Mouse (Mus musculus): Measurements from ENCODE around the gene Efna3. TPM values are rescaled to one million over a fixed set of nuclear protein-coding genes. Genes with fewer than 3 reads are reported as not detected.

Gene Efna3
- polyA plus RNA-seq, 1 experiment from 2014 or later, result 13.0 TPM

Other genes starting within 250 kb of the Efna3 start
- gene Rusc1, start 229.7 kb downstream of the Efna3 start, polyA plus RNA-seq (2015; fragmentation: Nextera tagmentation; extraction: Ambion mirVana), result 19.2 and 22.8 TPM in 2 replicates
- gene Gm43738, start 221.9 kb downstream of the Efna3 start, polyA plus RNA-seq (2015; fragmentation: Nextera tagmentation; extraction: Ambion mirVana), result not detected in 2 replicates
- gene Fdps, start 221.0 kb downstream of the Efna3 start, polyA plus RNA-seq (2015; fragmentation: Nextera tagmentation; extraction: Ambion mirVana), result 340 and 368 TPM in 2 replicates
- 14.3 and 22.0 TPM in 2 replicates for gene Pklr, start 186.8 kb downstream of the Efna3 start, polyA plus RNA-seq (2015; fragmentation: Nextera tagmentation; extraction: Ambion mirVana)
- gene Hcn3, start 162.8 kb downstream of the Efna3 start, polyA plus RNA-seq (2015; fragmentation: Nextera tagmentation; extraction: Ambion mirVana), result 1.7 and 1.8 TPM in 2 replicates
- 18.9 and 19.1 TPM in 2 replicates for gene Clk2, start 158.2 kb downstream of the Efna3 start, polyA plus RNA-seq (2015; fragmentation: Nextera tagmentation; extraction: Ambion mirVana)
- 104 and 113 TPM in 2 replicates for gene Scamp3, start 145.5 kb downstream of the Efna3 start, polyA plus RNA-seq (2015; fragmentation: Nextera tagmentation; extraction: Ambion mirVana)
- gene Fam189b, start 139.8 kb downstream of the Efna3 start, polyA plus RNA-seq (2015; fragmentation: Nextera tagmentation; extraction: Ambion mirVana), result 22.0 and 23.9 TPM in 2 replicates
- gene Gba, start 120.0 kb downstream of the Efna3 start, polyA plus RNA-seq (2015; fragmentation: Nextera tagmentation; extraction: Ambion mirVana), result 55.4 and 63.9 TPM in 2 replicates
- gene Thbs3, start 107.8 kb downstream of the Efna3 start, polyA plus RNA-seq (2015; fragmentation: Nextera tagmentation; extraction: Ambion mirVana), result 38.8 and 45.2 TPM in 2 replicates
- gene Mtx1, start 95.9 kb downstream of the Efna3 start, polyA plus RNA-seq (2015; fragmentation: Nextera tagmentation; extraction: Ambion mirVana), result 172 and 177 TPM in 2 replicates
- gene Muc1, start 93.9 kb downstream of the Efna3 start, polyA plus RNA-seq (2015; fragmentation: Nextera tagmentation; extraction: Ambion mirVana), result 112 and 164 TPM in 2 replicates
- gene Krtcap2, start 77.0 kb downstream of the Efna3 start, polyA plus RNA-seq (2015; fragmentation: Nextera tagmentation; extraction: Ambion mirVana), result 318 and 325 TPM in 2 replicates
- gene Trim46, start 76.7 kb downstream of the Efna3 start, polyA plus RNA-seq (2015; fragmentation: Nextera tagmentation; extraction: Ambion mirVana), result 4.4 and 4.8 TPM in 2 replicates
- 119 and 131 TPM in 2 replicates for gene Dpm3, start 63.6 kb downstream of the Efna3 start, polyA plus RNA-seq (2015; fragmentation: Nextera tagmentation; extraction: Ambion mirVana)
- gene Slc50a1, start 52.4 kb downstream of the Efna3 start, polyA plus RNA-seq (2015; fragmentation: Nextera tagmentation; extraction: Ambion mirVana), result 81.7 and 83.1 TPM in 2 replicates
- 41.5 and 44.7 TPM in 2 replicates for gene Efna1, start 41.8 kb downstream of the Efna3 start, polyA plus RNA-seq (2015; fragmentation: Nextera tagmentation; extraction: Ambion mirVana)
- 15.0 and 15.5 TPM in 2 replicates for gene Efna4, start 15.1 kb upstream of the Efna3 start, polyA plus RNA-seq (2015; fragmentation: Nextera tagmentation; extraction: Ambion mirVana)
- 61.1 and 69.5 TPM in 2 replicates for gene Adam15, start 27.0 kb upstream of the Efna3 start, polyA plus RNA-seq (2015; fragmentation: Nextera tagmentation; extraction: Ambion mirVana)
- gene Dcst2, start 39.0 kb upstream of the Efna3 start, polyA plus RNA-seq (2015; fragmentation: Nextera tagmentation; extraction: Ambion mirVana), result 0.45 and 0.49 TPM in 2 replicates
- 0.70 and 0.89 TPM in 2 replicates for gene Dcst1, start 42.3 kb upstream of the Efna3 start, polyA plus RNA-seq (2015; fragmentation: Nextera tagmentation; extraction: Ambion mirVana)
- gene Zbtb7b, start 71.8 kb upstream of the Efna3 start, polyA plus RNA-seq (2015; fragmentation: Nextera tagmentation; extraction: Ambion mirVana), result 8.0 and 9.2 TPM in 2 replicates
- not detected in 2 replicates for gene Lenep, start 79.8 kb upstream of the Efna3 start, polyA plus RNA-seq (2015; fragmentation: Nextera tagmentation; extraction: Ambion mirVana)
- gene Flad1, start 88.9 kb upstream of the Efna3 start, polyA plus RNA-seq (2015; fragmentation: Nextera tagmentation; extraction: Ambion mirVana), result 27.5 and 28.6 TPM in 2 replicates
- gene Cks1b, start 95.4 kb upstream of the Efna3 start, polyA plus RNA-seq (2015; fragmentation: Nextera tagmentation; extraction: Ambion mirVana), result 322 and 323 TPM in 2 replicates
- gene Shc1, start 95.5 kb upstream of the Efna3 start, polyA plus RNA-seq (2015; fragmentation: Nextera tagmentation; extraction: Ambion mirVana), result 96.5 and 103 TPM in 2 replicates
- 21.1 and 23.4 TPM in 2 replicates for gene Pygo2, start 107.2 kb upstream of the Efna3 start, polyA plus RNA-seq (2015; fragmentation: Nextera tagmentation; extraction: Ambion mirVana)
- gene Pbxip1, start 113.7 kb upstream of the Efna3 start, polyA plus RNA-seq (2015; fragmentation: Nextera tagmentation; extraction: Ambion mirVana), result 41.8 and 51.2 TPM in 2 replicates
- gene Pmvk, start 131.6 kb upstream of the Efna3 start, polyA plus RNA-seq (2015; fragmentation: Nextera tagmentation; extraction: Ambion mirVana), result 56.0 and 64.9 TPM in 2 replicates
- 4.9 and 5.9 TPM in 2 replicates for gene Kcnn3, start 197.2 kb upstream of the Efna3 start, polyA plus RNA-seq (2015; fragmentation: Nextera tagmentation; extraction: Ambion mirVana)

Data from stomach, embryonic 16.5 days (tissue).